Mouse (Mus musculus) MEL (cell line): ENCODE measurements around the gene Hba-a1. TPM values are rescaled to one million over a fixed set of nuclear protein-coding genes. Genes with fewer than 3 reads are reported as not detected.

ENCODE experiments used
- DNase-seq: peaks from one replicate; pipeline ENCODE4 v3.0.0; 2011; ENCODE audit warnings: low read depth, low spot score
- H3K27ac ChIP-seq: 2 replicates; pipeline ENCODE4 v1.5.1; 2012; ENCODE audit warnings: low read depth, mild to moderate bottlenecking, control low read depth, low read length, moderate library complexity; ENCODE audit not compliant: control insufficient read depth
- H3K27me3 ChIP-seq, 2 experiments: fragments of 150-350 bp in 1 of 2; sonication (generic) in 1 of 2; 2 replicates each; pipeline ENCODE4 v1.6.1; 2012; ENCODE audit warnings: low read length in 2 of 2, mild to moderate bottlenecking in 2 of 2, improper control_type of control experiment in 1 of 2, moderate library complexity in 1 of 2; ENCODE audit not compliant: insufficient read depth in 2 of 2, control insufficient read depth in 1 of 2
- H3K36me3 ChIP-seq, 2 experiments: 2 replicates each; pipeline ENCODE4 v1.6.1; 2012 to 2014; ENCODE audit warnings: low read length in 2 of 2, improper control_type of control experiment in 1 of 2, inconsistent platforms in 1 of 2, mild to moderate bottlenecking in 1 of 2; ENCODE audit not compliant: insufficient read depth in 2 of 2, control insufficient read depth in 1 of 2
- H3K4me1 ChIP-seq, 2 experiments: fragments of 150-350 bp in 1 of 2; sonication (generic) in 1 of 2; 2 replicates each; pipeline ENCODE4 v1.6.1; 2012; ENCODE audit warnings: low read length in 2 of 2, improper control_type of control experiment in 1 of 2, mild to moderate bottlenecking in 1 of 2; ENCODE audit not compliant: insufficient read depth in 2 of 2, control insufficient read depth in 1 of 2
- H3K4me3 ChIP-seq, 2 experiments: fragments of 150-350 bp in 1 of 2; sonication (generic) in 1 of 2; 2 replicates each; pipeline ENCODE4 v1.5.1; 2012; ENCODE audit warnings: low read depth in 2 of 2, low read length in 2 of 2, mild to moderate bottlenecking in 2 of 2, moderate library complexity in 2 of 2, control low read depth in 1 of 2, improper control_type of control experiment in 1 of 2; ENCODE audit not compliant: control insufficient read depth in 1 of 2, insufficient read depth in 1 of 2
- H3K79me2 ChIP-seq: 2 replicates; pipeline ENCODE4 v1.6.1; 2012; ENCODE audit warnings: mild to moderate bottlenecking, low read length, moderate library complexity; ENCODE audit not compliant: control insufficient read depth, poor library complexity, insufficient read depth
- H3K9ac ChIP-seq: 2 replicates; pipeline ENCODE4 v1.6.1; 2012; ENCODE audit warnings: low read depth, mild to moderate bottlenecking, control low read depth, low read length, moderate library complexity; ENCODE audit not compliant: control insufficient read depth, poor library complexity, severe bottlenecking
- H3K9me3 ChIP-seq: fragments of 150-350 bp; sonication (generic); replicated peaks from 2 replicates; pipeline ENCODE4 v1.6.1; 2012; ENCODE audit warnings: mild to moderate bottlenecking, low read length, improper control_type of control experiment, moderate library complexity; ENCODE audit not compliant: insufficient read depth
- BHLHE40 ChIP-seq: IDR thresholded peaks from 2 replicates; pipeline ENCODE4 v1.6.1; 2012; ENCODE audit warnings: low read depth, mild to moderate bottlenecking, inconsistent platforms, low read length, improper control_type of control experiment, borderline replicate concordance
- CHD1 ChIP-seq: IDR thresholded peaks from 2 replicates; pipeline ENCODE4 v1.6.1; 2012; ENCODE audit warnings: low read depth, mild to moderate bottlenecking, inconsistent platforms, low read length, improper control_type of control experiment
- CHD2 ChIP-seq: IDR thresholded peaks from 2 replicates; pipeline ENCODE4 v1.6.1; 2011; ENCODE audit warnings: low read length, improper control_type of control experiment
- CTCF ChIP-seq, 3 experiments: IDR thresholded peaks in 2 of 3; conservative IDR thresholded peaks in 1 of 3; 2 replicates each; pipeline ENCODE4 v1.5.1; 2011 to 2012; ENCODE audit warnings: low read length in 3 of 3, low read depth in 2 of 3, mild to moderate bottlenecking in 2 of 3, improper control_type of control experiment in 1 of 3, inconsistent platforms in 1 of 3, mixed read lengths in 1 of 3, moderate library complexity in 1 of 3; ENCODE audit not compliant: control insufficient read depth in 1 of 3, insufficient read depth in 1 of 3, poor library complexity in 1 of 3, severe bottlenecking in 1 of 3
- E2F4 ChIP-seq: IDR thresholded peaks from 2 replicates; pipeline ENCODE4 v1.6.1; 2011; ENCODE audit warnings: low read depth, low read length, improper control_type of control experiment, borderline replicate concordance
- ELF1 ChIP-seq: IDR thresholded peaks from 2 replicates; pipeline ENCODE4 v1.6.1; 2014; ENCODE audit warnings: low read depth, mild to moderate bottlenecking, inconsistent platforms, low read length, improper control_type of control experiment, moderate library complexity
- EP300 ChIP-seq, 2 experiments: IDR thresholded peaks; 2 replicates each; pipeline ENCODE4 v1.6.1; 2011; ENCODE audit warnings: improper control_type of control experiment in 2 of 2, low read length in 2 of 2, low read depth in 1 of 2, mild to moderate bottlenecking in 1 of 2
- GABPA ChIP-seq: IDR thresholded peaks from 2 replicates; pipeline ENCODE4 v1.6.1; 2012; ENCODE audit warnings: low read depth, mild to moderate bottlenecking, inconsistent platforms, low read length, improper control_type of control experiment, moderate library complexity
- GATA1 ChIP-seq: IDR thresholded peaks from 2 replicates; pipeline ENCODE4 v1.6.1; 2011; ENCODE audit warnings: low read depth, low read length, improper control_type of control experiment
- HCFC1 ChIP-seq: IDR thresholded peaks from 2 replicates; pipeline ENCODE4 v1.6.1; 2012; ENCODE audit warnings: low read depth, mild to moderate bottlenecking, inconsistent platforms, low read length, improper control_type of control experiment, moderate library complexity
- JUND ChIP-seq: IDR thresholded peaks from 2 replicates; pipeline ENCODE4 v1.6.1; 2011; ENCODE audit warnings: low read depth, mild to moderate bottlenecking, improper control_type of control experiment, low read length
- KAT2A ChIP-seq: conservative IDR thresholded peaks from 2 replicates; pipeline ENCODE4 v1.6.1; 2012; ENCODE audit warnings: low read depth, low read length, improper control_type of control experiment, inconsistent platforms
- MAFK ChIP-seq: IDR thresholded peaks from 2 replicates; pipeline ENCODE4 v1.6.1; 2011; ENCODE audit warnings: low read depth, mild to moderate bottlenecking, low read length, improper control_type of control experiment, borderline replicate concordance
- MAX ChIP-seq: IDR thresholded peaks from 2 replicates; pipeline ENCODE4 v1.6.1; 2011; ENCODE audit warnings: low read length, improper control_type of control experiment
- MAZ ChIP-seq: IDR thresholded peaks from 2 replicates; pipeline ENCODE4 v1.6.1; 2012; ENCODE audit warnings: low read depth, mild to moderate bottlenecking, inconsistent platforms, low read length, improper control_type of control experiment
- MEF2A ChIP-seq: IDR thresholded peaks from 2 replicates; pipeline ENCODE4 v1.6.1; 2014; ENCODE audit warnings: low read depth, mild to moderate bottlenecking, inconsistent platforms, low read length, improper control_type of control experiment; ENCODE audit not compliant: poor library complexity, insufficient replicate concordance, severe bottlenecking; ENCODE audit errors: extremely low read depth
- MXI1 ChIP-seq: IDR thresholded peaks from 2 replicates; pipeline ENCODE4 v1.6.1; 2011; ENCODE audit warnings: mild to moderate bottlenecking, low read depth, low read length, improper control_type of control experiment
- MYB ChIP-seq: IDR thresholded peaks from 2 replicates; pipeline ENCODE4 v1.6.1; 2011; ENCODE audit warnings: mild to moderate bottlenecking, low read depth, low read length, improper control_type of control experiment
- MYC ChIP-seq: IDR thresholded peaks from 2 replicates; pipeline ENCODE4 v1.6.1; 2011; ENCODE audit warnings: low read depth, mild to moderate bottlenecking, low read length, improper control_type of control experiment, moderate library complexity
- NELFE ChIP-seq: IDR thresholded peaks from 2 replicates; pipeline ENCODE4 v1.6.1; 2011; ENCODE audit warnings: low read depth, low read length, improper control_type of control experiment
- NRF1 ChIP-seq: IDR thresholded peaks from 2 replicates; pipeline ENCODE4 v1.6.1; 2014; ENCODE audit warnings: low read depth, mild to moderate bottlenecking, inconsistent platforms, low read length, improper control_type of control experiment, moderate library complexity; ENCODE audit not compliant: poor library complexity, insufficient read depth, severe bottlenecking
- POLR2A ChIP-seq, 2 experiments: IDR thresholded peaks; 2 replicates each; pipeline ENCODE4 v1.6.1; 2011 to 2012; ENCODE audit warnings: low read length in 2 of 2, mild to moderate bottlenecking in 2 of 2, control low read depth in 1 of 2, improper control_type of control experiment in 1 of 2, low read depth in 1 of 2, moderate library complexity in 1 of 2; ENCODE audit not compliant: control insufficient read depth in 1 of 2, insufficient read depth in 1 of 2, poor library complexity in 1 of 2
- POLR2AphosphoS5 ChIP-seq: IDR thresholded peaks from 2 replicates; pipeline ENCODE4 v1.6.1; 2012; ENCODE audit warnings: low read depth, borderline replicate concordance, mild to moderate bottlenecking, inconsistent platforms, low read length, moderate library complexity, mixed read lengths
- RAD21 ChIP-seq: IDR thresholded peaks from 2 replicates; pipeline ENCODE4 v1.6.1; 2011; ENCODE audit warnings: mild to moderate bottlenecking, low read depth, low read length, improper control_type of control experiment
- RCOR1 ChIP-seq: IDR thresholded peaks from 2 replicates; pipeline ENCODE4 v1.6.1; 2012; ENCODE audit warnings: low read depth, mild to moderate bottlenecking, inconsistent platforms, low read length, improper control_type of control experiment
- SMC3 ChIP-seq: IDR thresholded peaks from 2 replicates; pipeline ENCODE4 v1.6.1; 2011; ENCODE audit warnings: low read depth, low read length, improper control_type of control experiment
- TAL1 ChIP-seq: IDR thresholded peaks from 2 replicates; pipeline ENCODE4 v1.6.1; 2012; ENCODE audit warnings: mild to moderate bottlenecking, inconsistent platforms, low read length, moderate library complexity, mixed read lengths
- TBP ChIP-seq: IDR thresholded peaks from 2 replicates; pipeline ENCODE4 v1.8.0; 2011; ENCODE audit warnings: low read depth, low read length, improper control_type of control experiment
- TCF12 ChIP-seq: IDR thresholded peaks from 2 replicates; pipeline ENCODE4 v1.6.1; 2014; ENCODE audit warnings: low read depth, mild to moderate bottlenecking, inconsistent platforms, low read length, improper control_type of control experiment, moderate library complexity
- UBTF ChIP-seq: IDR thresholded peaks from 2 replicates; pipeline ENCODE4 v1.6.1; 2012; ENCODE audit warnings: low read depth, mild to moderate bottlenecking, inconsistent platforms, low read length, improper control_type of control experiment, moderate library complexity, borderline replicate concordance; ENCODE audit not compliant: insufficient read depth
- USF2 ChIP-seq, 2 experiments: IDR thresholded peaks; 2 replicates each; pipeline ENCODE4 v1.6.1; 2011 to 2012; ENCODE audit warnings: improper control_type of control experiment in 2 of 2, low read length in 2 of 2, borderline replicate concordance in 1 of 2, inconsistent platforms in 1 of 2, low read depth in 1 of 2, mild to moderate bottlenecking in 1 of 2; ENCODE audit not compliant: insufficient read depth in 1 of 2
- ZC3H11A ChIP-seq: IDR thresholded peaks from 2 replicates; pipeline ENCODE4 v1.6.1; 2012; ENCODE audit warnings: low read depth, mild to moderate bottlenecking, inconsistent platforms, low read length, improper control_type of control experiment
- ZKSCAN1 ChIP-seq: IDR thresholded peaks from 2 replicates; pipeline ENCODE4 v1.6.1; 2012; ENCODE audit warnings: low read depth, mild to moderate bottlenecking, inconsistent platforms, low read length, improper control_type of control experiment, moderate library complexity
- ZMIZ1 ChIP-seq: IDR thresholded peaks from 2 replicates; pipeline ENCODE4 v1.6.1; 2012; ENCODE audit warnings: low read depth, mild to moderate bottlenecking, inconsistent platforms, low read length, improper control_type of control experiment, moderate library complexity
- ZNF384 ChIP-seq: IDR thresholded peaks from 2 replicates; pipeline ENCODE4 v1.6.1; 2012; ENCODE audit warnings: low read depth, mild to moderate bottlenecking, inconsistent platforms, low read length, improper control_type of control experiment
- polyA plus RNA-seq, 2 experiments: library from polyadenylated mRNA; stranded (reverse) in 1 of 2; unstranded in 1 of 2; fragments of >175 nt in 1 of 2; fragments of >200 nt in 1 of 2; gene quantifications; 2 replicates each; pipeline versions ENCODE4 v1.2.1 to v1.2.4; 2012; ENCODE audit warnings: low replicate concordance in 2 of 2, low read depth in 1 of 2; ENCODE audit not compliant: insufficient read length in 2 of 2, insufficient read depth in 1 of 2, missing spikeins in 1 of 2
- total RNA-seq: library from RNA; depleted of rRNA; stranded (reverse); fragments of 300-350 nt; gene quantifications from 2 replicates; pipeline ENCODE4 v1.2.3, GENCODE M21; 2012

The Hba-a1 gene
- total and polyA plus RNA-seq, 3 experiments: 272 to 334 (median 313) TPM

- H3K9ac ChIP-seq: peak within 1 kb of the TSS; percentile 94
- TF ChIP-seq TCF12: peak; percentile 80
- TF ChIP-seq ZC3H11A: no peak
- peak; percentile 79 for TF ChIP-seq MAX
- TF ChIP-seq MAZ: no peak
- TF ChIP-seq CTCF (IDR thresholded peaks at IDR 0.05 in 2 of 3, conservative IDR thresholded peaks at IDR 0.05 in 1 of 3; ENCODE audit: control insufficient read depth in 1 of 3, insufficient read depth in 1 of 3, low read depth in 2 of 3, low read length in 3 of 3, poor library complexity in 1 of 3, severe bottlenecking in 1 of 3): no peak
- no peak for TF ChIP-seq POLR2AphosphoS5
- TF ChIP-seq MAFK: no peak
- TF ChIP-seq RCOR1: peak; percentile 62; the same call in 1 of the 2 replicates
- no peak for TF ChIP-seq USF2 (IDR thresholded peaks at IDR 0.05; ENCODE audit: borderline replicate concordance in 1 of 2, insufficient read depth in 1 of 2, low read depth in 1 of 2, low read length in 2 of 2)
- peak; percentile 97 for TF ChIP-seq CHD2
- peak; percentile 98 for TF ChIP-seq NELFE
- TF ChIP-seq UBTF: no peak
- TF ChIP-seq EP300 (IDR thresholded peaks at IDR 0.05; ENCODE audit: low read depth in 1 of 2, low read length in 2 of 2): peak in 1 of 2 experiments; percentile 44; a peak in 2 of 4 replicates
- TF ChIP-seq ZMIZ1: peak; percentile 97
- TF ChIP-seq RAD21: no peak
- no peak for TF ChIP-seq ZNF384
- peak; percentile 55; the same call in 1 of the 2 replicates for TF ChIP-seq JUND
- TF ChIP-seq GABPA: no peak
- peak; percentile 98 to 99 for TF ChIP-seq POLR2A (IDR thresholded peaks at IDR 0.05; ENCODE audit: control insufficient read depth in 1 of 2, insufficient read depth in 1 of 2, low read depth in 1 of 2, low read length in 2 of 2, poor library complexity in 1 of 2)
- TF ChIP-seq MYB: no peak
- 0 out of 2 replicates have a peak, but pooled peaks have one; percentile 42 for TF ChIP-seq E2F4
- TF ChIP-seq ELF1: peak; percentile 49; the same call in 1 of the 2 replicates
- TF ChIP-seq NRF1: peak; percentile 93
- 0 out of 2 replicates have a peak, but pooled peaks have one; percentile 11 for TF ChIP-seq MEF2A
- TF ChIP-seq MXI1: no peak; the same call in 1 of the 2 replicates
- peak; percentile 85 for TF ChIP-seq HCFC1
- TF ChIP-seq BHLHE40: 0 out of 2 replicates have a peak, but pooled peaks have one; percentile 15
- TF ChIP-seq GATA1: no peak
- TF ChIP-seq CHD1: no peak
- TF ChIP-seq TAL1: no peak
- TF ChIP-seq ZKSCAN1: no peak
- peak; percentile 86 for TF ChIP-seq TBP
- TF ChIP-seq SMC3: no peak
- TF ChIP-seq KAT2A: peak; percentile 61
- no peak for TF ChIP-seq MYC
Measured at GRCm38 (mm10) chr11:32267188-32267884, 16.0 kb upstream of the Hba-a1 start, which contains the start of gene Nprl3. Nprl3 (minus strand) TSS chr11:32267707.

More at GRCm38 (mm10) chr11:32267188-32267884, 16.0 kb upstream of the Hba-a1 start, which contains the start of gene Nprl3:
- Histone ChIP-seq H3K4me1 (peaks cover 28 to 47% of the 10 kb centered on the region in 2 experiments), H3K79me2 (peaks cover 5% of the 10 kb centered on the region), H3K27ac (peak within 1 kb of the TSS; percentile 80), H3K9me3 (no peaks in the 10 kb centered on the region), H3K4me3 (peak within 1 kb of the TSS; percentile 89 to 96), H3K27me3 (no peaks in the 10 kb centered on the region), H3K36me3 (peaks cover 0 to 48% of the 10 kb centered on the region in 2 experiments; a peak in 2 of 4 replicates)
- peak; percentile 98 for DNase-seq
